Mouse (Mus musculus): ENCODE results near the gene Plcl1.

Gene Plcl1

GRCm38 (mm10) chr1:55706933-55707332 is 301.2 kb downstream of the Plcl1 start:
- no peak for DNase-seq

GRCm38 (mm10) chr1:55717283-55717803 is 311.6 kb downstream of the Plcl1 start:
- no peak for DNase-seq

DNA sequence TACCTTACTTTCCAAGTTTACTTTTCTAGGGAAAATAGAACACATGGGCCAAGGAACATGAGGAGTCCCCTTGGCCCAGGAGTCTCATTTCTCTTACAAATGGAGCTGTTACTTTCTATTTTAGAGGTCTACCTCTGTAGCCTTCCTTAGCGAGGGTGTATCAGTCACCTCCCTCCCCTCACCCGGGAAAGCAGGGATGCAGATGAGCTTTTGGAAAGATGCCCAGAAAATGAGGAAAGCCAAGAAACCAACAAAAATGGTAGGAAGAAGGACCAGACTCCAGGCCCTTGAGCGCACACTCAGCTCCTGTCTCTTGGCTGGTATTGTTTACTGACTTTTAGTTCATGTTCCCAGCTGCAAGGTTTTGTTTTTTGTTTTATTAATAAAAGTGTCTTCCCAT is 319.7 kb downstream of the Plcl1 start:
- no peak for DNase-seq

DNA sequence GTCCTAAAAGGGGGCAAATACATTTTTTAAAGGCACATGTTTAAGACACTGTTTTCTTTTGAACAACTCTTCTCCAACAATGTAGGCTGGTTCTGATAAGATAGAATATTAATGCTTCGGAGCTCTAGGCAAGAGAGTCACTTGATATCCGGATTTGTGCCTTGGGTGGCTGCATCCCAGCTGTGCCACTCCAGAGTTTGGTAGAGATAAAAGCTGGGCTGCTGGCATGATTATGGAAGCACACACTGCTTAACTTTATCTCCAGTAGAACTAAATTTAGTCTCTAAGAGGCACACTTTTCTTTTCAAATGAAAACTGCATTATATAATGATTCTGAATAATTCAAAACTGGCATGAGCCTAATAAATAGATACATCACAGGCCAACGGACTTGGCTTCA is 323.6 kb downstream of the Plcl1 start:
- no peak for DNase-seq

DNA sequence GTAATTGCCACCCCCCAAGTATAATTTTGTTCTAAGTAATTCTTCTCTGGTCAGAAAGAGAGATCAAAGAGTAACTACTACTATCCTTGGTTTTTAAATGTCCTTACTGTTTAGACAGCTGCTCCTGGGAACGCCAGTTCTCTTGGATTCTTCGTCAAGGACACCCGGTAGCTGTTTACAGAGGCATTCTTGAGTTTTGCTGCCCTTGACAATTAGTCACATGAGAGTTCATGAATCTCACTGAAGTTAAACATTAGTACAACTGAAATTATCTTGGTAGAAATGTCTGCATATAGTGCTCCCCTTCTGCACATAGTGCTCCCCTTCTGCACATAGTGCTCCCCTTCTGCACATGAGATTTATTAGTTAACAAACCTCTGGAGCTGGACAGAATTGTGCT is 327.2 kb downstream of the Plcl1 start:
- no peak for DNase-seq

DNA sequence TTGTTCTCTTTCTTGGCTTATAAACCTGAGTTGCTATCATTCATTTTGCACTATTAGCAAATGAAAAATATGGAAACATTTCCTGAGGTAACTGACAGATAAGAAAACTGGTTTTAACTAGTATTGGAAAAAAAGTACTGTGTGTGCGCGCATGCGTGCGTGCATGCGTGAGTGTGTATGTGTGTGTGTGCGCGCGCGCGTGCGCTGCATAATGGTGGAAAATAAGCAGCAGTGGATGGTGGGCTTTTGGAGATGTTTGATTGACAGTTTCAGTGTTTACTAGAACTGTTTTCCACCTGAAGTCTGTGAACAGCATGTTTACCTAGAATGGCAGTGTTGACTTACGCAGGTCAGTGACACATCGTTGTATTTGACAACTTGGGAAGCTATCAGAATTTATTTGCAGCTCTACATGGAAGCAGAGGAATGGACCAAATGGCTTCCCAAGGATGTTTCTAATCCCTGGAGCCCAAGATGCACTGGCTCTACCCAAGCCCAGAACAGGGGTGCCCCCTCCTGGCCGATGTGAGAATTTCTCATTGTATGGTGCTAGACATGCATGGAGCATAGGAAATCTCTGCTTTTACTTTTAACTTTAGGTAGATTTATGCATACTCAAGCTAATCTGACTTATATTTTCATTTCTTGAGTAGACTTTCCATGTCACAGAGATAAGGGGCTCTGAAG is 330.5 kb downstream of the Plcl1 start:
- DNase-seq = peak; percentile 51

DNA sequence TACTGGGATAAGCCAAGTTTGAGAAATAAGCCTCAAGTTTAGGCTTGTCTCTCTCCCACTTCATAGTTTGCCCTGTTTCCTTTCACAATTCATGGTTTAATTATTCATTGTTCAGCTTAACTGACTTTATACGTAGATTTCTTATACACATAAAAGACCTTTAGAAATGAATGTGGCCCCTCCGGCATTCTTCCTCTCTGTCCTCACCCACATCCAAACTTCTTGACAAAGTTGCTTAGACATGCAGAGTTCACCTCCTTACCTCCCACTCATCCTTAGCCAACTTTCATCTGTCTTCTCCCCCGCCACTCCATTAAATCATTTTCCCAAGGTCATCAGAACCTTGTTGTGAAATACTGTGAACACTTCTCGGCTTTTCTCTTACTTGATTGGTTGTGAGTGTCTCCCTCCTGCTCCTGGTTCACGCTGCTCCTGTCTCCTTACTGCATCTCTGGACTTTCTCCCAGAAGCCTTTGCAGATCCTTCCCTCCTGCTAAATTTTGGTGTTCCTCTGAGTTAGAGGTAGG is 331.1 kb downstream of the Plcl1 start:
- no peak for DNase-seq

GRCm38 (mm10) chr1:55738746-55739365 is 333.1 kb downstream of the Plcl1 start:
- DNase-seq = no peak

- DNase-seq = peak; percentile 11
Observed at GRCm38 (mm10) chr1:55741885-55742284, 336.2 kb downstream of the Plcl1 start.

DNA sequence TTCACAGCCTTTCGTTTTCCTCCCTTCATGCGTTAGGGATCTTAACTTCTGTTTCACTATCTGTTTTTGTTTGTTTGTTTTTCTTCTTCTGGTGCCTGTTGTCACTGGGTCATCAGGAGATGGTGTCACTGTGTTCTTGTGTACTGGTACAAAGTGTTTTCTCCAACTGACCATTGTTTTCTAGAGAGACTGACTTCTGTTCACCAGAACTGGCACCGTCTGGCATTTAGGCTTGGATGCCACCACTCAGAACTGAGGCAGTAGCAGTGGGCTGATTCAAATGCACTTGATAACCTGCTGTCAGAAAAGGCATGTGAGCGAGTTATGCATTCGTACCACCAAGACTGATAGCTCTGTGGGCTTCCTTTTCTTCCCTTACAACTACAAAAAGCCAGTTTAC is 342.8 kb downstream of the Plcl1 start:
- no peak for DNase-seq

DNA sequence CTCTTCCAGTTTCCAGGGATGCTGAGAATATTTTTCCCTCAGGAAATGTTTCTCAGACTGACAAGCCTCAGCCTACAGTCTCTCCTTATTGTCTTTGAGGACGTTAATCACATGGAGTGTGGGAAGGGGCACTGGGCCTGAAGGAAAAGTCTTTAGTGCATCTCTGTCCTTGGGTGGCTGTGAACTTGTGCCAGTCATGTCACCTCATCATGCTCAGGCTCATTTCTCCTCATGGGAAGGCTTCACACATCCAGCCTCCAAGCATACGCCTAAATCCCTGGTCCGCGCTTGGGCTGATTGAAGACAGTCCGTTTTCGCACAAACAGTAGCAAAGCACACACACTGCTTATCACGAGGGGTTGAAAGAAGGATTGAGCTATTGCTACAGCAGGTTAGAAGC is 344.0 kb downstream of the Plcl1 start:
- DNase-seq = no peak

DNA sequence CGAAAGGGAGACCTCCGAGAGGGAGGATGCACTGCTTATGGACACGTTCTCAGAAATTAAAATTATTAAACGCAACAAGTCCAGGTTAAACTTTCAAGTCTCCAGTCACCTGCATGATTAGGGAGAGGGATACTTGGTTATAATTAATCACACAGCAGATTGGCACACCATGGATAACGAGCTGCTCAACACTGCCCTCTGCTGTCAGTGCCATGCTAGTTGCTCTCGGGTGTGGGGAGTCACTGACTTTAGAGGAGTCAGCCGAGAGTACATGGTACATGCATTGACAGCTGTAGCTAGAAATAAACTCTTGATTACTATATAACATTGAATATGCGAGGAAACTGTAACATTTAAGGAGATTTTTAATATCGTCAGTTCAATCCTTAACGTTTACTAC is 350.0 kb downstream of the Plcl1 start:
- DNase-seq = peak; percentile 29

DNA sequence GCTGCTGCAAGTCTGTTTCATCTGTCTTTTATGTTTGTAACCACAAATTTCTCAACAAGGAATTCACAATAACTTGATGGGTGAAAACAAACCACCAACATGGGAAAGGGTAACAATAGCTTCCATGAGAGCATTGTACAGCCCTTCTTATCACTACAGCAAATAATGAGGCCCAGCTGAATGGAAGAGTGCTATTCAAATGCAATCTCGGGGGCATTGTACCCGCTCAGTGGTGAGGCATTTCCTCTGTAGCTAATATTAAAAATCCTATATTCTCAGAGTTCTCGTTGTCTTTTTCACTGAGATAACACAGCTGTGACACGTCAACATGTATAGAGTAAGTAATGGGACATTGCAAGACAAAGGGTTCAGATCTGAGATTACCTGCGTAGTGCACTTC is 356.6 kb downstream of the Plcl1 start:
- no peak for DNase-seq

DNA sequence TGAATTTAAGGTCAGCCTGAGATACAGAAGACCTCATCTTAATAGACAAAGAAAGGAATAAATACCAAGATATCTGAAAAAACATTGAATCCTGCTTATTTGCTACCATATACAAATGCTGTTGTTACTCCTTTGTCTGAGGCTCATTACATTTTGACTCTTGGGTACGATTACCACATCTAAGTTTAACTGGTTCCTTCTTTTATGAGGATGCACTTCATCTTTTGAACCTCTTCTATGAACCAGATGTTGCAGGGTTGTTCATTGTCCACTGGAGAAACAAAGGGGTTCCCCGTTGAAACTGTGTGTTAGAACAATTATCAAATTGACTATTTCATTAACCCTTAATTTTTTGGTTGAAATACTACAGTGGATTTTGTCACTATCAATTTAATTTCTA is 357.4 kb downstream of the Plcl1 start:
- no peak for DNase-seq

DNA sequence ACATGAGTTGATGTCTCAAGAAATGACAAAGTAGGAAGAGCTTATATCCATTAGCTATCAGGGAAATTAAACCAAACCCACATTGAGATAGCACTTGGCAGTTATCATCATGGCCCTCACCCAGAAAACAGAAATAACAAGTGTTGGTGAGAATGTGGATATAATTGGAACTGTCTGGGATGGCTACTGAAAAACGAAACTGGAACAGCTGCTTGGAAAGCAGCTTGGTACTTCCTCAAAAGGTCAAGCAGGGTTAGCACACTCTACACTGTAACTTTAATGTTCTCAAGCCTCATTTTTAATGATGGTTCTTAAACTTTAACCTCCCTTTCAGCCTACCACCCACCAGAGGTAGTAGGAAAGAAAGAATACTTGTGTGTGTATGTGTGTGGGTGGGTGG is 361.0 kb downstream of the Plcl1 start:
- DNase-seq = no peak

DNA sequence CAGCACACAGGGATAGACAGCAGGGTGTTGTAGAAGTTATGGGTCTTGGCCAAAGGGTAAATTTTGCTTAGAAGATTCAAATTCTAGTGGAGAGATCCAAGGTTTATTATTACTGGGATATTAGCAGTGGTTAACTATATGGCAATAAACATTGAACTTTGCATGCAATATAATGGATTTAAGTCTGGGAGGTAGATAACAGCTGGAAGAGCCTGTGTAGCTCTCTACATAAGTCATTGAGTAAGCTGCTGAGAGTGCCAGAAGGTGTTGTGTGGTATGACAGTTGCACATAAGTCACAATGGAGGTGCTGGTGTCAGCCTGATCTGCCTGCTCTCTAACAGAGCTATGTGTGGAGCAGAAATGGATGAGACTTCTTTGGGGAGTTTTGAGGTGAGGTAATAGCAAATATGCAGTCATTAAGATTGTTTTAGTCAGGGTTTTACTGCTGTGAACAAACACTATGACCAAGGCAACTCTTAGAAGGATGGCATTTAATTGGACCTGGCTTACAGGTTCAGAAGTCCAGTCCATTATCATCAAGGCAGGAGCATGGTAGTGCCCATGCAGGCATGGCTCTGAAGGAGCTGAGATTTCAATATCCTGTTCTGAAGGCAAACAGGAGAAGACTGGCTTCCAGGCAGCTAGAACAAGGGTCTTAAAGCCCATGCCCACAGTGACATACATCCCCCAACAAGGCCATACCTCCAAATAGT is 364.5 kb downstream of the Plcl1 start:
- DNase-seq = no peak

DNA sequence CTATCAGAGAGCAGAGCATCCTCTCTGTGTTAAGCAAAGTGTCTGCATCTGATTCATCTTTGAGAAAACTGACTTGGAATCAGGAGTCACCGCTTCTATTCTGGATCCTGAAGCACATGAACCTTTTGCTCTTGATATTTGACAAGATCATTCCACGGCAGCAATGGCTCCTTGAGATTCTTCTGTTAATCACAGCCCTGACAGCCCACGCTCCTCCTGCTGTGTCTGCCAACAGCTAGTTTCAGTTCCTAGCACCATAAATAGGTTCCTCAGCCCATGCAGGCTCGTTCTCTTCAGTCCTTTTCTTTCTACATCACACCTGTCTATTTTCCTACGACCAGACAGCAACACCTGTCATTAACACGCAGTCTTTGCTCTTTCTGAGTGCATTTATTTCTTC is 387.1 kb downstream of the Plcl1 start:
- no peak for DNase-seq
